14 mouse cellular contexts compared by ENCODE assay signal in the genomic region with DNA sequence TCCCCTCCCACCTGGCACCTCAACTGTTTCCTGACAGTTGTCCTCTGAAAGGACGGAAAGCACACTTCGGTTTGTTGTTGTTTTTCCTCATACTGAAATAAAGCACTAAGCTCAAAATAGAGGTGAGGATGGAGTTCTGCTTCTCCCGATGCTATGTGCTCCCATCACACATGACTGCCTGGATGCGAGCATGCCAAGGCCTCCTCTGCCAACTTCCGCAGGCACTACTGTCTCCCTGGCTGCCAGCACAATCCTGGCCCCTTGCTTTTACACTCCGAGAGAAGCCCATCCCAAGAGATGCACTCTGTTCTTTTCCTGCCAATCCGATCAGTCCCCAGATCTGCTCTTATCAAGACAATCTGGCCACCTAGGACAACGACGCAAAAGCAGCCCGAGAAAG. TPM values are rescaled to one million over a fixed set of nuclear protein-coding genes. Genes with fewer than 3 reads are reported as not detected.
A peak's percentile ranks its signal among the peaks of the same experiment; 100 is the strongest.
DNase-seq lines count a peak whose midpoint lies in the region; TF ChIP-seq lines count a peak whose summit lies in the region.
"Had no signal": no experiment of that assay in that cellular context is flagged by ENCODE, and none has a peak within 500 bp of the region (broad histone marks: within the 10 kb centered on the region; RNA-seq: fewer than 3 reads in every experiment).

No protein-coding gene starts in this region.

- H3K36me3 ChIP-seq in kidney, adult 2 months (ENCODE audit: control insufficient read depth, insufficient read depth, low read length), result peaks cover 5% of the 10 kb centered on the region; the same call in 1 of the 2 replicates

- H3K4me1 ChIP-seq in kidney, adult 2 months (ENCODE audit: control insufficient read depth, insufficient read depth, low read length), result peaks cover 16% of the 10 kb centered on the region
- H3K4me1 ChIP-seq: neural tube, embryonic 13.5 days had no signal

- peak; percentile 55 for DNase-seq in cerebellum, adult 9-11 months
- no peak for DNase-seq in cerebellum, adult 11-12 months
- DNase-seq in kidney, adult 2 months, result peak; percentile 38
- DNase-seq in kidney, postnatal 36 days, result no peak
- peak; percentile 49 for DNase-seq in right cerebral cortex, postnatal 4 days
- no peak for DNase-seq in right cerebral cortex, postnatal 36 days (ENCODE audit: low spot score in 2 of 2)
- peak; percentile 33 for DNase-seq in skeletal muscle tissue, adult 2 months (ENCODE audit: low read depth, low spot score)
- no peak for DNase-seq in heart, postnatal 4 days
- DNase-seq: right cerebral cortex, adult 18-20 months; thymus, postnatal 25 days had no signal

- TF ChIP-seq POLR2A in kidney, adult 2 months (IDR thresholded peaks at IDR 0.05; ENCODE audit: low read depth, low read length), result no peak

- TF ChIP-seq CTCF in kidney, adult 2 months (conservative IDR thresholded peaks at IDR 0.05; ENCODE audit: insufficient read depth, insufficient read length, low read depth, low read length), result no peak

- H3K27ac ChIP-seq in kidney, adult 2 months (ENCODE audit: insufficient read depth, low read depth, low read length), result peak overlapping the region; percentile 5; the same call in 1 of the 2 replicates
- H3K27ac ChIP-seq: neural tube, embryonic 13.5 days had no signal

- no peaks in the 10 kb centered on the region for H3K27me3 ChIP-seq in kidney, adult 2 months (replicated peaks; ENCODE audit: control insufficient read depth, insufficient read depth, low read length)
- H3K27me3 ChIP-seq: neural tube, embryonic 13.5 days had no signal

- 51% methylated on average over 10 of the region's 10 CpGs for WGBS in kidney, adult 2 months

- no peak overlapping the region for H3K4me3 ChIP-seq in kidney, adult 2 months (ENCODE audit: insufficient read depth, low read depth, low read length)
- H3K4me3 ChIP-seq: neural tube, embryonic 13.5 days had no signal

RNA-seq across cellular contexts. Expression of a gene that starts 8.8 kb away (rescaled TPM):
- 138 and 141 TPM in 2 replicates for polyA plus RNA-seq in kidney, adult 2 months (2012; rRNA removed)
- total RNA-seq in heart, postnatal 4 days (2021), result 10 to 100 TPM; 21.7 to 25.9 TPM

RNA-seq across cellular contexts. Expression of a gene that starts 14.4 kb away (rescaled TPM):
- 202 and 209 TPM in 2 replicates for polyA plus RNA-seq in kidney, adult 2 months (2012; rRNA removed)
- total RNA-seq in heart, postnatal 4 days (2021), result 100 to 1,000 TPM; 104 to 111 TPM

RNA-seq across cellular contexts. Expression of a gene that starts 24.4 kb away (rescaled TPM):
- 220 and 241 TPM in 2 replicates for polyA plus RNA-seq in kidney, adult 2 months (2012; rRNA removed)
- total RNA-seq in heart, postnatal 4 days (2021), result 100 to 1,000 TPM; 153 to 165 TPM

RNA-seq across cellular contexts. Expression of a gene that starts 45.5 kb away (rescaled TPM):
- polyA plus RNA-seq in kidney, adult 2 months (2012; rRNA removed), result not detected in 2 replicates
- total RNA-seq in heart, postnatal 4 days (2021), result not detected
- total RNA-seq: layer of hippocampus, adult 18-20 months; liver, adult 2 months; megakaryocyte-erythroid progenitor cell, adult 5-6 weeks had no signal

RNA-seq across cellular contexts. Expression of a gene that starts 50.6 kb away (rescaled TPM):
- 1.7 and 2.6 TPM in 2 replicates for polyA plus RNA-seq in kidney, adult 2 months (2012; rRNA removed)
- total RNA-seq in heart, postnatal 4 days (2021), result 1 to 10 TPM; 5.5 to 6.6 TPM
- total RNA-seq: megakaryocyte-erythroid progenitor cell, adult 5-6 weeks had no signal

Comparison
In these comparisons a context has a peak if more than half of its experiments do, and no peak if none do; other contexts are left out.
1. DNase-seq: peak in cerebellum, adult 9-11 months (single experiment), kidney, adult 2 months (single experiment), right cerebral cortex, postnatal 4 days (single experiment) and skeletal muscle tissue, adult 2 months (single experiment); none in cerebellum, adult 11-12 months (single experiment), kidney, postnatal 36 days (0 of 2), right cerebral cortex, postnatal 36 days (0 of 2) and heart, postnatal 4 days (single experiment).